Mouse (Mus musculus) intestine, embryonic 14.5 days (tissue): ENCODE data around the gene Ttc7b. TPM values are rescaled to one million over a fixed set of nuclear protein-coding genes. Genes with fewer than 3 reads are reported as not detected.

ENCODE experiments used
- ATAC-seq: fragments of 200-750 bp; cut with Nextera tagmentation; replicated peaks from 2 replicates; pipeline ENCODE4 v1.8.0; 2017; ENCODE audit warnings: low read depth, moderate number of reproducible peaks, moderate TSS enrichment, moderate library complexity; ENCODE audit not compliant: low FRiP score, low TSS enrichment
- DNase-seq: peaks from one replicate; pipeline ENCODE4 v3.0.0-alpha.2; 2018; ENCODE audit warnings: low spot score
- H3K27ac ChIP-seq: fragments of 300-500 bp; sonication (generic); 2 replicates; pipeline ENCODE4 v1.5.1; 2014; ENCODE audit warnings: low read depth, mild to moderate bottlenecking, control low read depth
- H3K27me3 ChIP-seq: fragments of 300-500 bp; sonication (generic); replicated peaks from 2 replicates; pipeline ENCODE4 v1.6.1; 2014; ENCODE audit warnings: low read length, control low read depth; ENCODE audit not compliant: control insufficient read depth, insufficient read depth
- H3K36me3 ChIP-seq: fragments of 300-500 bp; sonication (generic); 2 replicates; pipeline ENCODE4 v1.6.1; 2014; ENCODE audit warnings: low read length, control low read depth; ENCODE audit not compliant: control insufficient read depth, insufficient read depth
- H3K4me1 ChIP-seq: fragments of 300-500 bp; sonication (generic); replicated peaks from 2 replicates; pipeline ENCODE4 v1.6.1; 2014; ENCODE audit warnings: low read length, control low read depth, mixed read lengths; ENCODE audit not compliant: control insufficient read depth, insufficient read depth
- H3K4me2 ChIP-seq: fragments of 300-500 bp; sonication (generic); 2 replicates; pipeline ENCODE4 v1.6.1; 2014; ENCODE audit warnings: low read length
- H3K4me3 ChIP-seq: fragments of 300-500 bp; sonication (generic); 2 replicates; pipeline ENCODE4 v1.5.1; 2014; ENCODE audit warnings: low read depth, low read length, control low read depth, mixed read lengths
- H3K9ac ChIP-seq: fragments of 300-500 bp; sonication (generic); 2 replicates; pipeline ENCODE4 v1.6.1; 2014; ENCODE audit warnings: mild to moderate bottlenecking, low read length
- H3K9me3 ChIP-seq: fragments of 300-500 bp; sonication (generic); 2 replicates; pipeline ENCODE4 v1.6.1; 2016; ENCODE audit warnings: low read length, control low read depth; ENCODE audit not compliant: control insufficient read depth
- WGBS: fragments of 180-500 bp; shearing (Covaris S2); extraction: QIAGEN DNeasy Blood & Tissue Kit; methylation state at CpG from one replicate; pipeline ENCODE4 v1.1.7; 2014; 5-methylcytosine and 5-hydroxymethylcytosine counted together
- polyA plus RNA-seq: library from polyadenylated mRNA; unstranded; fragments of >200 nt; fragmentation: Nextera tagmentation; extraction: Ambion mirVana; gene quantifications from 2 replicates; pipeline ENCODE4 v1.2.1, GENCODE M21; 2014

Gene Ttc7b
- polyA plus RNA-seq, 1 experiment from 2014 or later = 5.9 TPM

GRCm38 (mm10) chr12:100438509-100438908 is 82.1 kb downstream of the Ttc7b start:
- H3K9ac ChIP-seq = no peak overlapping the region
- no peak for ATAC-seq
- no peaks in the 10 kb centered on the region for H3K9me3 ChIP-seq
- H3K27ac ChIP-seq = no peak overlapping the region
- 75% methylated on average over 7 of the region's 7 CpGs for WGBS
- H3K36me3 ChIP-seq = peaks cover 4% of the 10 kb centered on the region; the same call in 1 of the 2 replicates
- no peaks in the 10 kb centered on the region for H3K27me3 ChIP-seq
- no peak overlapping the region for H3K4me2 ChIP-seq
- no peak overlapping the region for H3K4me3 ChIP-seq
- no peak for DNase-seq
- peaks cover 9% of the 10 kb centered on the region; the same call in 1 of the 2 replicates for H3K4me1 ChIP-seq

- Histone ChIP-seq H3K4me3 (no peak overlapping the region), H3K9ac (no peak overlapping the region), H3K36me3 (peaks cover 3% of the 10 kb centered on the region; the same call in 1 of the 2 replicates), H3K27me3 (no peaks in the 10 kb centered on the region), H3K4me1 (peaks cover 9% of the 10 kb centered on the region; the same call in 1 of the 2 replicates), H3K27ac (no peak overlapping the region), H3K9me3 (no peaks in the 10 kb centered on the region), H3K4me2 (no peak overlapping the region)
- WGBS = 89% methylated on average over 5 of the region's 5 CpGs
- ATAC-seq (no peak), DNase-seq (no peak)
These were observed 82.8 kb downstream of the Ttc7b start for GRCm38 (mm10) chr12:100437862-100438261.

GRCm38 (mm10) chr12:100435763-100436162 is 84.9 kb downstream of the Ttc7b start:
- Histone ChIP-seq H3K36me3 (no peaks in the 10 kb centered on the region), H3K4me2 (no peak overlapping the region), H3K27me3 (no peaks in the 10 kb centered on the region), H3K9ac (no peak overlapping the region), H3K9me3 (no peaks in the 10 kb centered on the region), H3K27ac (no peak overlapping the region), H3K4me1 (peaks cover 9% of the 10 kb centered on the region; the same call in 1 of the 2 replicates), H3K4me3 (no peak overlapping the region)
- WGBS = 92% methylated on average over 1 of the region's 1 CpGs
- no peak for DNase-seq
- no peak for ATAC-seq

GRCm38 (mm10) chr12:100431830-100432229 is 88.8 kb downstream of the Ttc7b start:
- H3K4me1 ChIP-seq = no peaks in the 10 kb centered on the region
- no peaks in the 10 kb centered on the region for H3K36me3 ChIP-seq
- ATAC-seq (no peak), DNase-seq (no peak)
- 81% methylated on average over 6 of the region's 6 CpGs for WGBS
- no peak overlapping the region for H3K9ac ChIP-seq
- H3K27me3 ChIP-seq = no peaks in the 10 kb centered on the region
- H3K4me3 ChIP-seq = no peak overlapping the region
- no peak overlapping the region for H3K27ac ChIP-seq
- H3K9me3 ChIP-seq = no peaks in the 10 kb centered on the region
- no peak overlapping the region for H3K4me2 ChIP-seq

- Histone ChIP-seq H3K9me3 (no peaks in the 10 kb centered on the region), H3K4me3 (no peak overlapping the region), H3K4me1 (no peaks in the 10 kb centered on the region), H3K27ac (no peak overlapping the region), H3K4me2 (no peak overlapping the region), H3K9ac (no peak overlapping the region), H3K36me3 (no peaks in the 10 kb centered on the region), H3K27me3 (no peaks in the 10 kb centered on the region)
- DNase-seq = no peak
- 76% methylated on average over 6 of the region's 6 CpGs for WGBS
- ATAC-seq = no peak
These were observed 91.1 kb downstream of the Ttc7b start for GRCm38 (mm10) chr12:100429414-100430114.

GRCm38 (mm10) chr12:100428183-100428582 is 92.4 kb downstream of the Ttc7b start:
- Histone ChIP-seq H3K27ac (no peak overlapping the region), H3K4me2 (no peak overlapping the region), H3K9me3 (no peaks in the 10 kb centered on the region), H3K9ac (no peak overlapping the region), H3K4me1 (no peaks in the 10 kb centered on the region), H3K36me3 (no peaks in the 10 kb centered on the region), H3K4me3 (no peak overlapping the region), H3K27me3 (no peaks in the 10 kb centered on the region)
- no peak for ATAC-seq
- WGBS = 89% methylated on average over 4 of the region's 4 CpGs
- DNase-seq = no peak

GRCm38 (mm10) chr12:100426212-100426611 is 94.4 kb downstream of the Ttc7b start:
- H3K9ac ChIP-seq = no peak overlapping the region
- H3K4me3 ChIP-seq = no peak overlapping the region
- WGBS = 58% methylated on average over 4 of the region's 4 CpGs
- ATAC-seq (no peak), DNase-seq (no peak)
- H3K27me3 ChIP-seq = no peaks in the 10 kb centered on the region
- no peak overlapping the region for H3K27ac ChIP-seq
- no peaks in the 10 kb centered on the region for H3K36me3 ChIP-seq
- no peaks in the 10 kb centered on the region for H3K9me3 ChIP-seq
- H3K4me2 ChIP-seq = no peak overlapping the region
- no peaks in the 10 kb centered on the region; the same call in 1 of the 2 replicates for H3K4me1 ChIP-seq

GRCm38 (mm10) chr12:100425028-100425427 is 95.6 kb downstream of the Ttc7b start:
- Histone ChIP-seq H3K9ac (no peak overlapping the region), H3K36me3 (no peaks in the 10 kb centered on the region), H3K9me3 (no peaks in the 10 kb centered on the region), H3K4me2 (no peak overlapping the region), H3K27ac (no peak overlapping the region), H3K4me1 (no peaks in the 10 kb centered on the region; the same call in 1 of the 2 replicates), H3K4me3 (no peak overlapping the region), H3K27me3 (no peaks in the 10 kb centered on the region)
- 93% methylated on average over 6 of the region's 6 CpGs for WGBS
- no peak for DNase-seq
- no peak for ATAC-seq

- WGBS = 76% methylated on average over 6 of the region's 6 CpGs
These were observed 98.3 kb downstream of the Ttc7b start for GRCm38 (mm10) chr12:100422286-100422820.

More at GRCm38 (mm10) chr12:100422286-100422820, 98.3 kb downstream of the Ttc7b start:
- no peak for ATAC-seq
- H3K27me3 ChIP-seq = no peaks in the 10 kb centered on the region
- no peaks in the 10 kb centered on the region for H3K9me3 ChIP-seq
- H3K4me1 ChIP-seq = no peaks in the 10 kb centered on the region; the same call in 1 of the 2 replicates
- H3K4me2 ChIP-seq = no peak overlapping the region
- no peaks in the 10 kb centered on the region for H3K36me3 ChIP-seq
- H3K9ac ChIP-seq = no peak overlapping the region
- DNase-seq = no peak
- H3K4me3 ChIP-seq = no peak overlapping the region
- no peak overlapping the region for H3K27ac ChIP-seq
